Mouse (Mus musculus): ENCODE data around the gene Pphln1.

DNA sequence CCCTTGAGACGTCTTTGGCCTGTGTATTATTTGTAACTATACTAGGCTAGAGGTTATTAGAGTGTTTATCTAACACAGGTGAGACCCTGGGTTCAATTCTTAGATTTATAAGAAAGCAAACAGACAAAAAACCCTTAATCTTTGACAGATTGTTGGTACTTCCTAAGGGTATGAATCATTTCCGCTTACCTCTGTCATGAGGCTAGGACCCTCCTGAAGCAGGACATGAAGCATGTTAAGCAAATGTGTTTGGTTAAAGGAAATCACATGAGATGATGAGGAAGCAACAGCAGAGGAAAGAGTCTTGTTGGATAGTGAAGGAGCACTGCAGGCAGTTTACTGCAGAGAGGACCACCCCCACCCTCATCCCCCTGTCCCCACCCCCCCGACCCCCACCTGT, 87.1 kb downstream of the Pphln1 start:
- TF ChIP-seq CTCF (IDR thresholded peaks at IDR 0.05; ENCODE audit: insufficient read depth, low read length) (no peak), POLR2A (IDR thresholded peaks at IDR 0.05; ENCODE audit: borderline replicate concordance, extremely low read depth, low read depth, low read length) (no peak)
